Mouse (Mus musculus): ENCODE results near the gene Polr2f. TPM values are rescaled to one million over a fixed set of nuclear protein-coding genes. Genes with fewer than 3 reads are reported as not detected.

Gene Polr2f
- polyA plus RNA-seq, 1 experiment from 2014 or later, result 302 TPM

DNA sequence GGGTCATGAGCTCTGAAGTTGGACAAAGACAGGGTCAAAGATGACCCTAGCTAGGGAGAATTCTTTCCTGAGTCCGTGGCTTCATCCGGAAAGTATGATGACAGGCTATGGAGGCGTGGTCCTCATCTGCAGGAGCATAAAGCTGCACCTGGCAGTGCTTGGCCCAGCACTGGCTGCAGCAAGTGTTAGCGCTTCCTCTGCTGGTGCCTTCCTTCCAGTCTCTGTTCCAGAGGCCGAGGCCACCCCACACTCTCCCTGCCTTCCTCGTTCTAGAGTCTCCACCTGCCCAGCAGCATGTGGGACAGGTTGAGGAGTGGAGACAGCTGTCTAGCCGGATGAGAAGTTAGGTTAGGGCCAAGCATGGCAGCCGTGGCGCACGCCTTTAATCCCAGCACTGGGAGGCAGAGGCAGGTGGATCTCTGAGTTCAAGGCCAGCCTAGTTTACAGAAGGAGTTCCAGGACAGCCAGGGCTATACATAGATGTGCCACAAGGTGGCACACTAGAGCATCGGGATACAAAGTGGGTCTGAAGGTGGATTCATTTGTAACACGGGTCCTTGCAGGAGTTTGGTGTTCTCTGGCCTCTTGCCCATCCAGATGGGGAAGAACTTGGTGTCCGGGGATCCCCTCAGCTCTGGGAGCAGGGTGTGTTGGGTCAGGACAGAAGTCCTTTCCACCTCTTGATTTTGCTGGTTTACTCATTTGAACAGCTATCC lies 14.4 kb upstream of the Polr2f start:
- Histone ChIP-seq H3K4me3 (replicated peaks; ENCODE audit: low read length) (no peak overlapping the region), H3K9ac (ENCODE audit: low read length) (no peak overlapping the region), H3K36me3 (ENCODE audit: control insufficient read depth, insufficient read depth, low read length) (peaks cover 45% of the 10 kb centered on the region), H3K9me3 (replicated peaks; ENCODE audit: control insufficient read depth, low read length) (peaks cover 5% of the 10 kb centered on the region; the same call in 1 of the 2 replicates), H3K4me1 (ENCODE audit: control insufficient read depth, insufficient read depth, low read length) (no peaks in the 10 kb centered on the region), H3K27ac (ENCODE audit: low read length) (no peak overlapping the region), H3K27me3 (ENCODE audit: control insufficient read depth, insufficient read depth, low read length) (no peaks in the 10 kb centered on the region), H3K4me2 (ENCODE audit: low read depth, low read length) (no peak overlapping the region)
- ATAC-seq (ENCODE audit: insufficient read depth, low FRiP score), result no peak
- WGBS, result 79% methylated on average over 13 of the region's 13 CpGs

DNA sequence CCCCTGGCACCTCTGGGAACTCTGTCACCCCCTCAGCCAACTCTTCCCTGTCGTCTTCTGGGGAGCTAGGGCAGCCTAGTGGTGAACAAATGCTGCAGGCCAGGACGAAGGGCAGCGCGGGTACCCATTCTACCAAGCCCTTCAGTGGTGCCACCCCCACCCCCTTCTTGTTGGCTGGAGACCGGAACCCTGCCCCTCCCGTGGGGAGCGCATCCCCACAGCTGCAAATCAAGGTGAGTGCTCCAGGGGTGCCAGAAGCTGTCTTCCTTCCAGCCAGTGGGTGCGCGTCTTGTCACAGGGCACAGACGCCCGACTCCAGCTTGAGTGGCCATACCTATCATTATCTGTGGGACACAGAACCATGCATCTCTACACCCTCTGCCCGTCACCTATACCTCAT lies 13.7 kb upstream of the Polr2f start:
- peaks cover 51% of the 10 kb centered on the region for H3K36me3 ChIP-seq (ENCODE audit: control insufficient read depth, insufficient read depth, low read length)
- no peak for ATAC-seq (ENCODE audit: insufficient read depth, low FRiP score)
- H3K9me3 ChIP-seq (replicated peaks; ENCODE audit: control insufficient read depth, low read length), result peaks cover 5% of the 10 kb centered on the region; the same call in 1 of the 2 replicates
- H3K4me3 ChIP-seq (replicated peaks; ENCODE audit: low read length), result no peak overlapping the region
- H3K27ac ChIP-seq (ENCODE audit: low read length), result no peak overlapping the region
- no peaks in the 10 kb centered on the region for H3K4me1 ChIP-seq (ENCODE audit: control insufficient read depth, insufficient read depth, low read length)
- no peak overlapping the region for H3K4me2 ChIP-seq (ENCODE audit: low read depth, low read length)
- H3K27me3 ChIP-seq (ENCODE audit: control insufficient read depth, insufficient read depth, low read length), result no peaks in the 10 kb centered on the region
- no peak overlapping the region for H3K9ac ChIP-seq (ENCODE audit: low read length)
- 95% methylated on average over 12 of the region's 12 CpGs for WGBS

DNA sequence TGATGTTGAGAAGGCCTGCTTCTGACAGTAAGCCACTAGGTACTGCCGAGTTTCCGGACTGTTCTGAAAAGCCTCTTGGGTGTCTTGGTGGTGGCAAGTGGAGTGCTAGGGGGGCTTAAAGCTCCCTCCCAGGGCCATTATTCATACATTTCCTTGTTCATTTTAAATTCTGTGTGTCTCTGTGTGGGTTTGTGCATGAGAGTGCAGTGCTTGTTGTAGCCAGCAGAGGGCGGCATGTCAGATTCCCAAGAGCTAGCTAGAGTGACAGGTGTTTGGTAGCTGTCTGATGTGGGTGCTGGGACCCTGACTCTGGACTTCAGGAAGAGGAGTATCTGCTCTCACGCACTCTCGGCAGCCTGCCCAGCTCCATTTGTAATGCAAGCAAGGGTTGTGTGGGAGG lies 12.6 kb upstream of the Polr2f start:
- Histone ChIP-seq H3K27ac (ENCODE audit: low read length) (no peak overlapping the region), H3K4me1 (ENCODE audit: control insufficient read depth, insufficient read depth, low read length) (no peaks in the 10 kb centered on the region), H3K9me3 (replicated peaks; ENCODE audit: control insufficient read depth, low read length) (peaks cover 5% of the 10 kb centered on the region; the same call in 1 of the 2 replicates), H3K4me2 (ENCODE audit: low read depth, low read length) (no peak overlapping the region), H3K36me3 (ENCODE audit: control insufficient read depth, insufficient read depth, low read length) (peaks cover 49% of the 10 kb centered on the region), H3K9ac (ENCODE audit: low read length) (no peak overlapping the region), H3K27me3 (ENCODE audit: control insufficient read depth, insufficient read depth, low read length) (no peaks in the 10 kb centered on the region), H3K4me3 (replicated peaks; ENCODE audit: low read length) (no peak overlapping the region)
- 93% methylated on average over 5 of the region's 5 CpGs for WGBS
- no peak for ATAC-seq (ENCODE audit: insufficient read depth, low FRiP score)

DNA sequence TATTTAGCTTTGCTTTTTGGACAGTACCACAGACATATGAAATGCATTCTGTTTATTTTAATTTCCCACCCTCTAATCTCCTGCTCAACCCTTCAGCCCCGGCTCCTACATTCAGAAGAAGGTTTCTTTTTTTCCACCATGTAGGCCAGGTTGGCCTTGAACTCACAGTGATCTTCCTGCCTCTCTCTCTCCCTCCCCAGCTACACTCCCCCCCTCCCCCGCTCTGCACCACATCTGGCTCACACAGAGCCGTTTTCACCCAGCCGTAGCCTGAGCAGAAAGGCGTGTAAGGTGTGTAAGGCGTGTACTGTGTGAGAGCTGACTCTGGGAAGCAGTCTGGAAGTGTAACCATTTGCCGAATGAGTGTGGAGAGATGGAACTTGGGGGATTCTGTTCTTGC lies 11.5 kb upstream of the Polr2f start:
- Histone ChIP-seq H3K27me3 (ENCODE audit: control insufficient read depth, insufficient read depth, low read length) (no peaks in the 10 kb centered on the region), H3K9me3 (replicated peaks; ENCODE audit: control insufficient read depth, low read length) (peaks cover 5% of the 10 kb centered on the region; the same call in 1 of the 2 replicates), H3K9ac (ENCODE audit: low read length) (no peak overlapping the region), H3K4me2 (ENCODE audit: low read depth, low read length) (no peak overlapping the region), H3K27ac (ENCODE audit: low read length) (no peak overlapping the region), H3K36me3 (ENCODE audit: control insufficient read depth, insufficient read depth, low read length) (peaks cover 49% of the 10 kb centered on the region), H3K4me3 (replicated peaks; ENCODE audit: low read length) (no peak overlapping the region), H3K4me1 (ENCODE audit: control insufficient read depth, insufficient read depth, low read length) (no peaks in the 10 kb centered on the region)
- ATAC-seq (ENCODE audit: insufficient read depth, low FRiP score), result no peak
- WGBS, result 73% methylated on average over 7 of the region's 7 CpGs

DNA sequence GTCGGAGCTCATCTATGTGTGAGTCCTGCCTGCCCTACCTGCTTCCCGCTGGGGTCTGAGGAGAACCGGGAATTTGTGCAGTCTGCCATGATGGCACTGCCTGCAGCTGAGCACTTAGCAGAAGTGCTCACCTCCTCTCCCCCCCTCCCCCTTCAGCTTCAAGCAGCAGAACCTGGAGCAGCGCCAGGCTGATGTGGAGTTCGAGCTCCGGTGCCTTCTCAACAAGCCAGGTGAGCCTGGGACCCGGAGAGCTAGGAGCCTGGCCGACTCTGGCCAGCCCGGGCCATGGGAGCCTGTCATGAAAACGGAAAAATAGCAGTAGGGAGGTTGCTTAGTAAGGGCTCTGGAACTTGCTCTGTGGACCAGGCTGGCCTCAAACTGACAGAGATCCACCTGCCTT lies 10.0 kb upstream of the Polr2f start:
- Histone ChIP-seq H3K4me3 (replicated peaks; ENCODE audit: low read length) (no peak overlapping the region), H3K27ac (ENCODE audit: low read length) (no peak overlapping the region), H3K9ac (ENCODE audit: low read length) (no peak overlapping the region), H3K9me3 (replicated peaks; ENCODE audit: control insufficient read depth, low read length) (peaks cover 5% of the 10 kb centered on the region; the same call in 1 of the 2 replicates), H3K36me3 (ENCODE audit: control insufficient read depth, insufficient read depth, low read length) (peaks cover 38% of the 10 kb centered on the region), H3K27me3 (ENCODE audit: control insufficient read depth, insufficient read depth, low read length) (no peaks in the 10 kb centered on the region), H3K4me1 (ENCODE audit: control insufficient read depth, insufficient read depth, low read length) (no peaks in the 10 kb centered on the region), H3K4me2 (ENCODE audit: low read depth, low read length) (no peak overlapping the region)
- 76% methylated on average over 10 of the region's 10 CpGs for WGBS
- no peak for ATAC-seq (ENCODE audit: insufficient read depth, low FRiP score)

DNA sequence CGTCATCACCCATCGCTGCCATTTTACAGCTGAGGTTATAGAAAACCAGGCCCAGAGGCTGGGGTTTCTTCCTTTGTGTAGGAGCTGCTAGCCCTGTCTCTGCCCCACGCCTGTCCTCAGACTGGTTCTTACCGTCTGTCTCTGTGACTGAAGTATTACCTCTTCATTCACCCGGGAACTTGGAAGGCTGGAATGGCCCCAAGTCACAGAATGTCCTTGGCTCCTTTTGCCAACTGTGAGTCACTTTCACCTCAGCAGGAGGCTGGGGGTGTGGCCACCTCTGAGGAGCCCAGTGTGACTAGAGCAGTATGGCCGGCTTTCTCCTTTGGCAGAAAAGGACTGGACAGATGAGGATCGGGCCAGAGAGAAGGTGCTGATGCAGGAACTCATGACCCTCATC lies 9.4 kb upstream of the Polr2f start:
- Histone ChIP-seq H3K9me3 (replicated peaks; ENCODE audit: control insufficient read depth, low read length) (peaks cover 5% of the 10 kb centered on the region; the same call in 1 of the 2 replicates), H3K27me3 (ENCODE audit: control insufficient read depth, insufficient read depth, low read length) (no peaks in the 10 kb centered on the region), H3K27ac (ENCODE audit: low read length) (no peak overlapping the region), H3K4me2 (ENCODE audit: low read depth, low read length) (no peak overlapping the region), H3K4me3 (replicated peaks; ENCODE audit: low read length) (no peak overlapping the region), H3K36me3 (ENCODE audit: control insufficient read depth, insufficient read depth, low read length) (peaks cover 31% of the 10 kb centered on the region), H3K9ac (ENCODE audit: low read length) (no peak overlapping the region), H3K4me1 (ENCODE audit: control insufficient read depth, insufficient read depth, low read length) (no peaks in the 10 kb centered on the region)
- ATAC-seq (ENCODE audit: insufficient read depth, low FRiP score), result peak; percentile 48; the same call in 1 of the 2 replicates
- WGBS, result 60% methylated on average over 7 of the region's 7 CpGs

DNA sequence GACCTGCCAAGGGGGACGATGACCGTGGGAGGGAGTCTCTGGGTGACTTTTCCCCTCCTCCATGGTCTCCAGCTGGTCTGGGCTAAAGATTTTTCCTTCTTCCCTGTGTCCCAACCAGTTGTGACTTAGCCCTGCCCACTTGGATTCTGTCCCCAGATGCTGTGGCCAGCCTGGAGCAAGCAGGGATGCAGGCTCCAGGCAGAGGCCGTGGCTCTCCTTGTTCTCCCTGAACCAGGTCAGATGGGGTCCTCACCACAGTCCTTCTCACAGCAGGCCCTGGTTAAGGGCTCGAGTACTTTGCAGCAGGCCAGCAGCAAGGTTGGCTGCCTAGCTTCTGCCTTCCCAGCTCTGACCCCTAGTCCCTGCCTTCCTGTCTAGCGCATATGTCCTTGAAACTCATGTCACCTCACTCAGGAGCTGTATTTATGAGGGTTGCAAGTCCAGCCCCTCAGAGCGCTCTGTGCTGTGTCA lies 7.6 kb upstream of the Polr2f start:
- Histone ChIP-seq H3K9ac (ENCODE audit: low read length) (no peak overlapping the region), H3K27ac (ENCODE audit: low read length) (no peak overlapping the region), H3K4me2 (ENCODE audit: low read depth, low read length) (no peak overlapping the region), H3K9me3 (replicated peaks; ENCODE audit: control insufficient read depth, low read length) (no peaks in the 10 kb centered on the region), H3K36me3 (ENCODE audit: control insufficient read depth, insufficient read depth, low read length) (peaks cover 17% of the 10 kb centered on the region), H3K4me3 (replicated peaks; ENCODE audit: low read length) (no peak overlapping the region), H3K27me3 (ENCODE audit: control insufficient read depth, insufficient read depth, low read length) (no peaks in the 10 kb centered on the region), H3K4me1 (ENCODE audit: control insufficient read depth, insufficient read depth, low read length) (no peaks in the 10 kb centered on the region)
- 76% methylated on average over 6 of the region's 6 CpGs for WGBS
- ATAC-seq (ENCODE audit: insufficient read depth, low FRiP score), result no peak

DNA sequence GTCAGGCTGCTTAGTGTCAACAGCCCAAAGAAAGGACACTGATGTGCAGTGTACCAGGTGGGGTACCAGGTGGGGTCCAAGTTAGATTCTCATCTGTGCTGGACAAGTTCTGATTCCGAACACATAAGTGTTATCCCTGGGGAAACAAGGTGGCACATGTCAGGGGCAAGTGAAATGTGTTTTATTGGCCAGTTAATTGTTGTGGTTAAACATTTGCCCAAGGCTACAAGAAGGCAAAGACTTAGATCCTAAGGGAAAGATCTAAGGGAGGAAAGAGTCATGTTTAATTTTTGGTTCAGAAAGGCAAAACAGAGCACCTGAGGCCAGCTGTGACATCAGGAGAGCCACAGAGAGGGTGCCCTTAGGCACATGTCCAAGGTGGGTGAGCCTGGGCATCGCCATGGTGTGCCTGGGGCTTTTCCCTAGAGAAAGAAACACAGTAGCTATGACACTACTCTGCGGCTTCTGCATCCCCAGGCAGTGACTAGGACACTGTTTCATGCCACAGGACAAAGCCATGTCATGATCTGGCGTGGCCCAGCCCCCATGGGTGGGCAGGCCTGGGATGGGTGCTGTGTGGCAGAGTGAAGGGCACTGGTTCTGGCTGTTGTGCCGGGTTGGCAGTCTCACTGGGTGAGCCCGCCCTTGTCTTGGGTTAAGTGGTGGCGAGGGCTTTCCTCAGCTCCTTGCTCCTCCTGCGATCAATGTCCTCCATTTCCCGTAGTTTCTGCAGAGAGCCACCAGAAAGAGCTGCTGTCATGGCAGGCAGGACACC lies 6.1 kb upstream of the Polr2f start:
- ATAC-seq (ENCODE audit: insufficient read depth, low FRiP score), result no peak
- no peak overlapping the region for H3K4me2 ChIP-seq (ENCODE audit: low read depth, low read length)
- peaks cover 12% of the 10 kb centered on the region for H3K36me3 ChIP-seq (ENCODE audit: control insufficient read depth, insufficient read depth, low read length)
- 80% methylated on average over 9 of the region's 9 CpGs for WGBS
- H3K4me3 ChIP-seq (replicated peaks; ENCODE audit: low read length), result no peak overlapping the region
- H3K27me3 ChIP-seq (ENCODE audit: control insufficient read depth, insufficient read depth, low read length), result no peaks in the 10 kb centered on the region
- H3K4me1 ChIP-seq (ENCODE audit: control insufficient read depth, insufficient read depth, low read length), result no peaks in the 10 kb centered on the region
- no peaks in the 10 kb centered on the region for H3K9me3 ChIP-seq (replicated peaks; ENCODE audit: control insufficient read depth, low read length)
- no peak overlapping the region for H3K9ac ChIP-seq (ENCODE audit: low read length)
- no peak overlapping the region for H3K27ac ChIP-seq (ENCODE audit: low read length)

DNA sequence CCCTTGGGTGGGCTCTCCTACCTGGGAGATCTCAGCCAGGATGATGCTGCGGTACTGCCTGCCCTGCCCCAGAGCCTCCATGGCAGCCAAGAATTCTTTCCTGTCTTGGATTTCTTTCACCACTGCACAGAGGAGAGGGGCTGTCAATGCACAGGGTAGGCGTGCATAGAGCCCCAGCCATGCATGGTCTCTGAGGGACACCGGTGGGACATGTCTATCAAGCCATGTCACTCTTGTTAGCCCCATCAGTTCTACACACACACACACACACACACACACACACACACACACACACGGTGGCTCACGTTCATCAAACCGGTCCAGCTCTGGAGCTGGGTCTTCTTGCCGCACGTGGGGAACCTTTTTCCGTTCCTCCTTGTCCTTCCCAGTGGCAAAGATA lies 5.5 kb upstream of the Polr2f start:
- 70% methylated on average over 9 of the region's 9 CpGs for WGBS
- H3K27me3 ChIP-seq (ENCODE audit: control insufficient read depth, insufficient read depth, low read length), result no peaks in the 10 kb centered on the region

More for the DNA sequence above, 5.5 kb upstream of the Polr2f start:
- H3K4me3 ChIP-seq (replicated peaks; ENCODE audit: low read length), result no peak overlapping the region
- H3K4me2 ChIP-seq (ENCODE audit: low read depth, low read length), result no peak overlapping the region
- H3K9ac ChIP-seq (ENCODE audit: low read length), result no peak overlapping the region
- no peaks in the 10 kb centered on the region for H3K9me3 ChIP-seq (replicated peaks; ENCODE audit: control insufficient read depth, low read length)
- H3K4me1 ChIP-seq (ENCODE audit: control insufficient read depth, insufficient read depth, low read length), result peaks cover under 1% of the 10 kb centered on the region; the same call in 1 of the 2 replicates
- H3K27ac ChIP-seq (ENCODE audit: low read length), result no peak overlapping the region
- peaks cover 11% of the 10 kb centered on the region for H3K36me3 ChIP-seq (ENCODE audit: control insufficient read depth, insufficient read depth, low read length)
- no peak for ATAC-seq (ENCODE audit: insufficient read depth, low FRiP score)
